Mouse (Mus musculus) urinary bladder, postnatal 14 days (tissue): Measurements from ENCODE around the gene Hpn.

ENCODE experiments used
- DNase-seq: peaks from one replicate; pipeline ENCODE4 v3.0.0; 2021; ENCODE audit warnings: low spot score

Gene Hpn

GRCm38 (mm10) chr7:31140941-31141340 lies 25.9 kb upstream of the Hpn start:
- DNase-seq: no peak

GRCm38 (mm10) chr7:31140302-31140701 lies 25.2 kb upstream of the Hpn start:
- DNase-seq: no peak

GRCm38 (mm10) chr7:31139765-31140164 lies 24.7 kb upstream of the Hpn start:
- DNase-seq: peak; percentile 58

DNA sequence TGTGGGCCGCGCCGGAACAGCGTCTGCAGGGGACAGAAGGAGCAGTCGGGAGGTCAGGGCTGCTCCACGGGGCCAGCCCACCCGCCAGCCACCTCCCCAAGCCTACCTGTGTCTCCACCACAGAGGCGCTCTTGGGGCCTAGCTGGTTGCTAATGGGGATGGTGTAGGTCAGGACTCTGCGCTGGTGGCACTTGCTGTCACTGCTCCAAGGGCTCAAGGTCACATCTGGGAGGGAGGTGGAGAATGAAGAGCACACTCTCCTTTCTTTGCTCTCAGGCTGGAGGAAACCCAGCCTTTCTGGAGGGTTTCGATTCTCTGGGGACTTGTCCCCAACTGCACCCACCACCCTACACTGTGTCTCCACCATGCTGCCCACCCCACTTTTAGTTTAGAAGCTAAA lies 20.6 kb upstream of the Hpn start:
- DNase-seq: no peak

- DNase-seq: no peak
Measured at GRCm38 (mm10) chr7:31131866-31132265, 16.8 kb upstream of the Hpn start.

DNA sequence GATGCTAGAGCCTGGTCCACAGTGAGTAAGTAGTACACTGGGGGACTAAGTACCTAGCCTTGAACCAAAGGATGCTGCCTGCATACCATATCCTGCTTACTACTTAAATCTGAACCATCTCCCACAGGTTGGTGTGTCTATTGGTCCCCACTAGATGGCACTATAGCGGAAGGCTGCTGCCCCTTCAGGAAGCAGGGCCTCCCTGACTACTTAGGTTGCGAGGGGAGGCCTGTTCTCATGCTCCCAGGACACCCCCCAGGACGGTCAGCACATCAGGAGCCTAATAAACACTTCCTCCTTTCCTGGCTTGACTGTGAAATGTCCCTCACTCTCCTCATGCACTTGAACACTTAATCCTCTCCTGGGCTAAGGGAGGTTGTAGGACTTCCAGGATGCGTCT lies 15.8 kb upstream of the Hpn start:
- peak; percentile 39 for DNase-seq

GRCm38 (mm10) chr7:31130197-31130596 lies 15.1 kb upstream of the Hpn start:
- no peak for DNase-seq

DNA sequence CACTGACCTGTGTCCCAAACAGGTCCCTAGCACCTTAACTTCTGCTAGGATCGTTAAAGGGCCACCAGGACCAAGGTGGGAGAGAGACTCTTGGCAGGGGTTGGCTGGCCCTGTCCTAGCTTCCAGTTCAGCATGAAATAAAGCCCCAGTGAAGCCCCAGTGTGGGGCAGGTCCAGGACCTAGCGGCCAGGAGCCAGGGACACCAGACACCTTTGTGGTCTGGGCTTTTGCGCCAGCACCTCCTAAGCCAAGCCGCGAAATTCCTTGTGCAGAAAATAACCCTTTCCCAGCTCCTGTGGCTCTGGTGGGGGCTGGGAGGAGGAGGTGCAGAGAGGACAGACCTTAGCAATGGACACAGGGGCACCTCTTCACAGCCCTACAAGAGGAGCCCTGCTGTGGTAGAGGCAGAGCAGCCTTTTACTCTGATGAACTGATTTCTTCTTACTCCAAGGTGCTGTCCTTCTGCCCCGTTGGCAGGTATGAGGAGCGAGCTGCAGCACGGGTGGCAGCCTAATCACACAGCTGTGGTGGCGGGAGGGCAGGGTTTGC lies 13.1 kb upstream of the Hpn start:
- no peak for DNase-seq

- DNase-seq: peak; percentile 62
Measured at GRCm38 (mm10) chr7:31126851-31127724, 12.0 kb upstream of the Hpn start, which contains the start of gene Scn1b. TSS of gene Scn1b (minus strand) at chr7:31127003.

GRCm38 (mm10) chr7:31126211-31126751 lies 11.2 kb upstream of the Hpn start:
- DNase-seq: peak; percentile 16

DNA sequence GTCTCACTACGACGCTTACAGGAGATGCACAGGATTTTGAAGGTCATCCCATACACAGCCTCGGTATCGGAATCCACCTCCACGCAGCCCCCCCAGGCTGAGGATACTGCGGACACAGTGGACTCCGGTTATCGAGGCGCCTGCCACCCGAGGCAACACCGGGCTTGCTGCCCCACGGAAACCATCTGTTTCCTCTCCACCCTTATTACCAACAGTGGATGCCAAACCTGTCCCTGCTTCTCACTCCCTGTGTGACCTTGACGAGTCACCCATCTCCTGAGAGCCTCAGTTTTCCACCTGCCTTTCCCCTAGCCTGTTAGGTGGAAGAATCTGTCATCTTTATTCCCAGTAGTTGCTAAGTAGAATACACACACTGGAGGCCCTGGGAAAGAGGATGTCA lies 10.0 kb upstream of the Hpn start:
- no peak for DNase-seq

GRCm38 (mm10) chr7:31124381-31124780 lies 9.3 kb upstream of the Hpn start:
- DNase-seq: no peak

- DNase-seq: no peak
Measured at GRCm38 (mm10) chr7:31123697-31124096, 8.6 kb upstream of the Hpn start.

DNA sequence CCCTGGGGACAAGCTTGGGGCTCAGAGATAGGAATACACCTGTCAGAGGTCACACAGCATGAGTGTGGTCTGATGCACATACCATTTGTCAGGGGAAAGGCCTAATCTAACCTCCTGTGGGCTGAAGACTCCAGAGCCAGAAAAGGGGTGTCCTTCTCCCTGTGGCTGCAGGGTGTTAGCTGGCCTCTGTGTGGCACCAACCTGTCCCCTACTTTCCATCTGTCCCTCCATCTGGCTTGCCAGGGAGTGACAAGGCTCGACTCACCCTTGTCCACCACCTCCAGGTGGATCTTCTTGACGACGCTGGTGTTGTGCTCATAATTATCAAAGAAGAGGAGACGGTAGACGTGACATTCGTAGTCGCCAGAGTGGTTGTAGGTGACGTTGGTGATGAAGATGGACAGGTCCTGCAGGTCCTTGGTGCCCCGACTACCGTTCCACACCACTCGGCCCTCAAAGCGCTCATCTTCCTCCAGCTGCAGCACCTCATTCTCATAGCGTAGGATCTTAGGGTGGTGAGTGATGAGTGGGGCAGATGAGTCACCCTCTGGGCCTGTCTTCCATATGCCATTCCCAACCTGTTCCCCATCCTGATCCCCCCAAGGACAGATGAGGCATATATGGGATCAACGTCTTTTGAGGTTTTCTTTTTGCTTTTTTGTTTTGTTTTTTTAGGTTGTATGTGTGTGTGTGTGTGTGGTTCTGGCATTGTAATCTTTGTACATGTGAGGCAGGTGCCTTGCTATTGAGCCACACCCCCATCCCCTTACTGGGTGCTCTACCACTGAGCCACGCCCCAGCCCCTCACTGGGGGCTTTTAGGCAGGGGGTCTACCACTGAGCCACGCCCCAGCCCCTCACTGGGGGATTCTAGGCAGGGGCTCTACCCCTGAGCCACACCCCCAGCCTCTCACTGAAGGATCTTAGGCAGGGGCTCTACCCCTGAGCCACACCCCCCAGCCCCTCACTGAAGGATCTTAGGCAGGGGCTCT lies 7.8 kb upstream of the Hpn start:
- DNase-seq: no peak

DNA sequence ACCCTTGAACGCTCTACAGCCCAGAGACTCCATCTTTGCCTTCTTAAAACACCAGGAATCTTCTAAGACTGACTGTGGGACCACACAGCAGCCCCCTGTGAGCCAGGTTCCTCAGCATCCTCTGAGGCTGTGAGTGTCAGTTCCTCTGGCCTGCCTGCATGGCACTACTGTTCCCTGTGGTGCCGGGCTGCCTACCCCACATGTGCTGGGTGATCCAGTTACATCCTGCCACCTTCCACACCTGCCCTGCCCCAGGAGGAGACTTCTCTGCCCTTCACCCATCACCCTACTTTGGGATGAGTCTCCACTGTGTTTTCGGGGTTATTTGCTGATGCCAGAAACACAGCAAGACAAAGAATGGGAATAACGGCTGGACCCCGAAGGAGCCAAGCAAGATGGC lies 4.5 kb upstream of the Hpn start:
- no peak for DNase-seq

DNA sequence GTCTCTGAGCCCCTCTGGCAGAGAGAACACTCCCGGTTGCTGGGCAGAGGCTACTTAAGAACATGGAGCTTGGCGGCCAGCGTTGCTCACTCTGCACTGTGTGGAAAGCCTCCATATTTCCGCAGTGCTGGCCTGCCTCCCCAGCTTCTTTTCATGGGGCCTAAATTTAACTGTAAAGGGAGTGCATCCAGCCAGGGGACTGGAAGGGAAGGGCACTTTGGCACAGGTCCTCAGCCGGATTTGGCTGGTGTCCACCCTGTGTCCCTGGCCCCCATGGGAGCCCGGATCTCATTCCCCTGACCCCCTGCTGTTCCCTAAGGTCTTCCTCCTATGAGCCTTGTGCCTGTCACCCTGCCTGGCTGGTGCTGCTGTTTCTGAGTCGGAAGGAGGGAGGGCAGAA lies 3.4 kb upstream of the Hpn start:
- no peak for DNase-seq

- no peak for DNase-seq
Measured at GRCm38 (mm10) chr7:31117465-31117864, 2.4 kb upstream of the Hpn start.

GRCm38 (mm10) chr7:31116721-31117145 lies 1.6 kb upstream of the Hpn start:
- DNase-seq: no peak

- peak; percentile 36 for DNase-seq
Measured at GRCm38 (mm10) chr7:31115587-31116043, 525 bp upstream of the Hpn start.

DNA sequence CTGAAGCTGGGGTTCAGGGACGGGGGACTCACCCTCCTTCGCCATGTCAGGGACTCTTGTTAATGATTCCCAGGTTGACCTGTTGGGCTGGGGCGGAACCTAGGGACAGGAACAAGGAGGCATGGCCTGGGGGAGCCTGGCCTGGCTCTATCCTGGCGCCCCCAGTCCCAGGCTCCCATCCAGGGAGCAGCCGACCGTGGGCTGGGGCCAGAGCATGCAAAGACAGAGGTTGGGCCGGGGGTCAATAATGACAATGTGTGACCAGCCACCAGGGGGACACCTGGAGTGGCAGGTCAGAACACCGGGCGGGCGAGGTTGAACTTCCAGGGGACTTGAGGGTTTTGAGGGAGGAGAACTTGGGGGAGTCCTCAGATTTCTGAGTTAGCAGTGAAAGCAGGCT lies 444 bp downstream of the Hpn start:
- no peak for DNase-seq

- DNase-seq: no peak
Measured at GRCm38 (mm10) chr7:31113800-31114199, 1.3 kb downstream of the Hpn start.

DNA sequence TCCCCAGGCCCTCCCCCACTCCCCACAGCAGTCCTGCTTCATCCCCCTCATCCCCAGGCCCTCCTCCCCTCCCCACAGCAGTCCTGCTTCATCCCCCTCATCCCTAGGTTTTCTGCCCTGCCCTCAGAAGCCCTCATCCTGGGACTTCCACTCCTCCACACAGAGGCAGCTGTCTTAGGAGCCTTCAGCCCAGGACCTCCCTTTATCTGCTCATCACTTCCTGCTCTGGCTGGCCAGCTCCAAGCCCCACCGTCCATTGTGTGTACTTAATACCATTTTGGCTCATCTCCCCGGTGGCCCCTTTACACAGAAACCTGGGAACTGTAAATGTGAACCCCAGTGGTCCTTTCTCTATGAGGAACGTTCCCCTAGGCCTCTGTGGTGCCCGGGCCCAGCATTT lies 3.1 kb downstream of the Hpn start:
- no peak for DNase-seq
